Comparison of ENCODE assay signal across 8 mouse cellular contexts in genomic region chr2:13264875-13265274, GRCm38 (mm10). TPM values are rescaled to one million over a fixed set of nuclear protein-coding genes. Genes with fewer than 3 reads are reported as not detected.
DNase-seq lines count a peak whose midpoint lies in the region; ATAC-seq and TF ChIP-seq lines count a peak whose summit lies in the region.

No protein-coding gene starts in this region.

- H3K27me3 ChIP-seq in liver, adult 2 months (ENCODE audit: control insufficient read depth, insufficient read depth, low read length) = no peaks in the 10 kb centered on the region
- no peaks in the 10 kb centered on the region for H3K27me3 ChIP-seq in liver, embryonic 12.5 days (replicated peaks)
- no peaks in the 10 kb centered on the region for H3K27me3 ChIP-seq in hindbrain, embryonic 13.5 days
- no peaks in the 10 kb centered on the region for H3K27me3 ChIP-seq in midbrain, postnatal 0 days (ENCODE audit: insufficient read depth, low read length)

- H3K4me1 ChIP-seq in liver, adult 2 months (ENCODE audit: control insufficient read depth, insufficient read depth, low read length) = peaks cover 3% of the 10 kb centered on the region; the same call in 1 of the 2 replicates
- H3K4me1 ChIP-seq in liver, embryonic 12.5 days = peaks cover 38% of the 10 kb centered on the region
- no peaks in the 10 kb centered on the region for H3K4me1 ChIP-seq in hindbrain, embryonic 13.5 days (replicated peaks)
- no peaks in the 10 kb centered on the region for H3K4me1 ChIP-seq in midbrain, postnatal 0 days (ENCODE audit: insufficient read depth, low read length)

- ATAC-seq in cerebellum, adult (ENCODE audit: insufficient number of reproducible peaks, low FRiP score, low TSS enrichment) = no peak; the same call in 1 of the 2 replicates
- ATAC-seq in liver, embryonic 12.5 days = no peak
- peak; percentile 62 for ATAC-seq in hindbrain, embryonic 13.5 days (ENCODE audit: low FRiP score)
- peak; percentile 62; the same call in 1 of the 2 replicates for ATAC-seq in midbrain, postnatal 0 days (ENCODE audit: low FRiP score)

- H3K36me3 ChIP-seq in liver, adult 2 months (ENCODE audit: control insufficient read depth, insufficient read depth, low read length) = no peaks in the 10 kb centered on the region
- H3K36me3 ChIP-seq in liver, embryonic 12.5 days = peaks cover 26% of the 10 kb centered on the region; the same call in 1 of the 2 replicates
- no peaks in the 10 kb centered on the region for H3K36me3 ChIP-seq in hindbrain, embryonic 13.5 days
- no peaks in the 10 kb centered on the region for H3K36me3 ChIP-seq in midbrain, postnatal 0 days (ENCODE audit: insufficient read depth, low read length)

- no peak overlapping the region for H3K9ac ChIP-seq in liver, adult 2 months (ENCODE audit: low read depth, low read length)
- no peak overlapping the region for H3K9ac ChIP-seq in liver, embryonic 12.5 days
- no peak overlapping the region for H3K9ac ChIP-seq in hindbrain, embryonic 13.5 days
- no peak overlapping the region for H3K9ac ChIP-seq in midbrain, postnatal 0 days (replicated peaks; ENCODE audit: low read length, poor library complexity, severe bottlenecking)

- H3K4me3 ChIP-seq in liver, adult 2 months (ENCODE audit: insufficient read depth, low read depth, low read length) = no peak overlapping the region
- H3K4me3 ChIP-seq in liver, embryonic 12.5 days = no peak overlapping the region
- no peak overlapping the region for H3K4me3 ChIP-seq in hindbrain, embryonic 13.5 days
- no peak overlapping the region for H3K4me3 ChIP-seq in midbrain, postnatal 0 days (ENCODE audit: low read depth, low read length)

- H3K4me2 ChIP-seq in liver, embryonic 12.5 days = no peak overlapping the region
- H3K4me2 ChIP-seq in hindbrain, embryonic 13.5 days = no peak overlapping the region
- H3K4me2 ChIP-seq in midbrain, postnatal 0 days (ENCODE audit: low read depth, low read length, poor library complexity, severe bottlenecking) = no peak overlapping the region

- no peak for TF ChIP-seq POLR2A in liver, adult 2 months (IDR thresholded peaks at IDR 0.05; ENCODE audit: extremely low read depth, insufficient read depth, low read length)
- no peak for TF ChIP-seq POLR2A in brain, embryonic 14.5 days (IDR thresholded peaks at IDR 0.05; ENCODE audit: borderline replicate concordance, extremely low read depth, insufficient read depth, insufficient read length, poor library complexity, severe bottlenecking)

- peaks cover 5% of the 10 kb centered on the region; the same call in 1 of the 2 replicates for H3K79me2 ChIP-seq in liver, adult 2 months (ENCODE audit: control insufficient read depth, insufficient read depth, low read length)

- no peak overlapping the region for H3K27ac ChIP-seq in liver, adult 2 months (replicated peaks; ENCODE audit: insufficient read depth, low read depth, low read length)
- H3K27ac ChIP-seq in liver, embryonic 12.5 days = no peak overlapping the region
- no peak overlapping the region for H3K27ac ChIP-seq in hindbrain, embryonic 13.5 days
- no peak overlapping the region for H3K27ac ChIP-seq in midbrain, postnatal 0 days (ENCODE audit: low read depth, low read length)

- peak; percentile 56 for TF ChIP-seq CTCF in liver, adult 2 months (IDR thresholded peaks at IDR 0.05; ENCODE audit: low read depth, low read length)
- TF ChIP-seq CTCF in brain, embryonic 14.5 days (IDR thresholded peaks at IDR 0.05; ENCODE audit: borderline replicate concordance, extremely low read depth, insufficient read depth, insufficient read length) = peak; percentile 76
- peak; percentile 90 for TF ChIP-seq CTCF in midbrain, postnatal 0 days (IDR thresholded peaks at IDR 0.05)

- peak; percentile 8 for DNase-seq in cerebellum, adult 8-10 months
- peak; percentile 33 for DNase-seq in liver, adult 2 months (ENCODE audit: extremely low read depth, low read depth, low spot score)
- peak; percentile 79 for DNase-seq in brain, embryonic 14.5 days (ENCODE audit: low read depth)
- peak; percentile 79 for DNase-seq in midbrain, postnatal 0 days (ENCODE audit: low spot score)
- no peak for DNase-seq in adrenal gland, adult 8-10 months

- no peaks in the 10 kb centered on the region for H3K9me3 ChIP-seq in liver, embryonic 12.5 days (replicated peaks)
- H3K9me3 ChIP-seq in hindbrain, embryonic 13.5 days = no peaks in the 10 kb centered on the region
- H3K9me3 ChIP-seq in midbrain, postnatal 0 days (ENCODE audit: low read length) = no peaks in the 10 kb centered on the region

- WGBS in liver, adult 2 months = 56% methylated on average over 4 of the region's 4 CpGs
- WGBS in liver, embryonic 12.5 days (ENCODE audit: insufficient replicate concordance) = 48% methylated on average over 4 of the region's 4 CpGs
- WGBS in hindbrain, embryonic 13.5 days = 49% methylated on average over 4 of the region's 4 CpGs
- WGBS in midbrain, postnatal 0 days = 48% methylated on average over 4 of the region's 4 CpGs

RNA-seq across cellular contexts. Expression of gene Rsu1, which starts 6.3 kb away (rescaled TPM):
- 31.5 and 34.9 TPM in 2 replicates for total RNA-seq in liver, adult 2 months (2014; rRNA removed)
- 17.9 and 26.8 TPM in 2 replicates for polyA plus RNA-seq in liver, adult 2 months (2012; rRNA removed)
- polyA plus RNA-seq in liver, embryonic 12.5 days (2016; fragmentation: Nextera tagmentation; extraction: Ambion mirVana) = 98.7 and 105 TPM in 2 replicates
- polyA plus RNA-seq in brain, embryonic 14.5 days (2012; rRNA removed) = 42.2 and 49.7 TPM in 2 replicates
- polyA plus RNA-seq in hindbrain, embryonic 13.5 days (2015; fragmentation: Nextera tagmentation; extraction: Ambion mirVana) = 66.9 and 68.4 TPM in 2 replicates
- total RNA-seq in midbrain, postnatal 0 days (2014; rRNA removed) = 57.9 and 114 TPM in 2 replicates
- 80.9 and 85.8 TPM in 2 replicates for polyA plus RNA-seq in midbrain, postnatal 0 days (2015; fragmentation: Nextera tagmentation; extraction: Ambion mirVana)
- total RNA-seq in adrenal gland, adult 8-10 months (2022) = 10 to 100 TPM; 64.5 to 81.6 (median 74.6) TPM

Comparison
In these comparisons a context has a peak if more than half of its experiments do, and no peak if none do; other contexts are left out.
1. ATAC-seq: peak in hindbrain, embryonic 13.5 days (single experiment) and midbrain, postnatal 0 days (single experiment); none in cerebellum, adult (single experiment) and liver, embryonic 12.5 days (single experiment).
2. Peak in every context shown above with its lines, with median percentiles within 50 percentile points of each other: CTCF ChIP-seq.